Mouse (Mus musculus): ENCODE measurements around the gene 4933406M09Rik. TPM values are rescaled to one million over a fixed set of nuclear protein-coding genes. Genes with fewer than 3 reads are reported as not detected.

Gene 4933406M09Rik
- polyA plus RNA-seq, 2 experiments, result not detected

DNA sequence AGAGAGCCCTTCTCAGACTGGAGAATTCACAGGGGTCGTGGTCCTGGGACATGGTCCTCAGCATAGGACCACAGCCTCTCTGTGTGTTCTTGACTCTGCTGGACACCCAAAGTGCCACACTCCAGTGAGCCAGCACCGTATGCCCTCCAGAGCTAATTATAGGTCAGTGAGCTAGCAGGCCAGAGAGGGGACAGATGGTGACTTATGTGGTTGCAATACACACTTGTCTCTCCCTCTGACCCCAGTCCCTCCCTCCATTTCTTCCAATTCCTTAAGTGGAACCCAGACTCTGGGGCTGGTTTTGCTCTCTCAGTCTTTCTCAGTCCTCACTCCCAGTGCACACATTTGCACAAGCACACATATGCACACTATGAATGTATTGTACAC lies 43.5 kb upstream of the 4933406M09Rik start:
- TF ChIP-seq POLR2A (IDR thresholded peaks at IDR 0.05; ENCODE audit: borderline replicate concordance, extremely low read depth, insufficient read depth, insufficient read length), result no peak
- Histone ChIP-seq H3K9ac (ENCODE audit: low read depth, low read length, severe bottlenecking) (no peak overlapping the region), H3K4me3 (replicated peaks; ENCODE audit: low read length) (no peak overlapping the region), H3K27ac (replicated peaks; ENCODE audit: low read depth, low read length) (no peak overlapping the region), H3K36me3 (ENCODE audit: control insufficient read depth, insufficient read depth, low read length) (peaks cover 14% of the 10 kb centered on the region), H3K9me3 (ENCODE audit: control insufficient read depth, low read length) (no peaks in the 10 kb centered on the region), H3K4me1 (ENCODE audit: control insufficient read depth, insufficient read depth, low read length) (peaks cover 7% of the 10 kb centered on the region; the same call in 1 of the 2 replicates), H3K27me3 (ENCODE audit: control insufficient read depth, insufficient read depth, low read length) (no peaks in the 10 kb centered on the region), H3K4me2 (replicated peaks; ENCODE audit: low read depth, low read length, severe bottlenecking) (no peak overlapping the region)
- DNase-seq (ENCODE audit: low spot score), result no peak
- WGBS, result 57% methylated on average over 2 of the region's 2 CpGs
- ATAC-seq (ENCODE audit: low FRiP score, low read depth), result no peak

DNA sequence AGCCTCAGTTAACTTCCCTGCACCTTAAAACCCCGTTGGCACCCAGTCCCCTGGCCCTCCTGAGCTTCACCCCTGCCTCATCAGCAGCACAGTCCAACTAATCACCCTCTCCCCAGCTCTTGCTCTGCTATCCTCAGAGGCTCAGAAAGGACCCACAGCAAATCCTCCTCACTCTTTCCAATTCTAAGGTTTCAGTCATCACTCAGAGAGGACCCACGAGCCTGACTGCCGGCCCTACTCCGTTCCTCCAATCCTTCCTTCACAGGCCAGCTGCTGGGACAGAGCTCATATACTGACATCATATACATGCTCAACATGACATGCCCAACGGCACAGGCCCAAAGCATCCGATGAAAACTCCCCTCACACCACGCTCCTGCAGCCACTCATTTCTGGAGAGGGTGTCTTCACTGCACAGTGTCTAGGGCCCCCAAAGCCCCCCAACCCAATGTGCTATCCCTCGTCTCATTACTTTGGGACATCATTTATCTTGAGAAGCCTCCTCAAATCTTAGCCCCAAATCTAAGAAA lies 42.9 kb upstream of the 4933406M09Rik start:
- no peak for ATAC-seq (ENCODE audit: low FRiP score, low read depth)
- Histone ChIP-seq H3K4me1 (ENCODE audit: control insufficient read depth, insufficient read depth, low read length) (peaks cover 4% of the 10 kb centered on the region; the same call in 1 of the 2 replicates), H3K9me3 (ENCODE audit: control insufficient read depth, low read length) (no peaks in the 10 kb centered on the region), H3K4me2 (replicated peaks; ENCODE audit: low read depth, low read length, severe bottlenecking) (peak overlapping the region; percentile 93; the same call in 1 of the 2 replicates), H3K4me3 (replicated peaks; ENCODE audit: low read length) (no peak overlapping the region), H3K27me3 (ENCODE audit: control insufficient read depth, insufficient read depth, low read length) (no peaks in the 10 kb centered on the region), H3K36me3 (ENCODE audit: control insufficient read depth, insufficient read depth, low read length) (peaks cover 19% of the 10 kb centered on the region), H3K9ac (ENCODE audit: low read depth, low read length, severe bottlenecking) (no peak overlapping the region; the same call in 1 of the 2 replicates), H3K27ac (replicated peaks; ENCODE audit: low read depth, low read length) (no peak overlapping the region)
- no peak for DNase-seq (ENCODE audit: low spot score)
- TF ChIP-seq POLR2A (IDR thresholded peaks at IDR 0.05; ENCODE audit: borderline replicate concordance, extremely low read depth, insufficient read depth, insufficient read length), result no peak
- 69% methylated on average over 8 of the region's 8 CpGs for whole genome bisulfite sequencing

DNA sequence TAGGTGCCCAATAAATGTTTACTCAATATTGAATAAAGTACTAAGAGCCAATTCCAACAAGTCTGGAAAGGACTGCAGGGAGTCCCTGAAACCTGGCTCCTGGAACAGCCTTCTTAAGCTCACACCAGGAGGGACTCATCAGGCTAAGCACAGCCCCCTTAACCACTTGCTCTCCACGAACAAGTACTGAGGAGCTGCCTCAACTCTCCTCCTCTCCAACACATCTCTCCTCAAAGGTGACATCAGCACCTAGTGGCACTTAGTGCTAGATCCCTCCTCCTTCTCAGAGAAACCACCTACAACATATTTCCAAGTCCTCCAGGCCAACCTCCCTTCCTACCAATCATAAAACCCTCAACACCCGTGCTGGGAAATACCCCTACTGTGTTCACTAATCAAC lies 42.2 kb upstream of the 4933406M09Rik start:
- Histone ChIP-seq H3K27me3 (ENCODE audit: control insufficient read depth, insufficient read depth, low read length) (no peaks in the 10 kb centered on the region), H3K36me3 (ENCODE audit: control insufficient read depth, insufficient read depth, low read length) (peaks cover 24% of the 10 kb centered on the region), H3K9ac (ENCODE audit: low read depth, low read length, severe bottlenecking) (0 out of 2 replicates have a peak overlapping the region, but pooled peaks have one; percentile 67), H3K4me1 (ENCODE audit: control insufficient read depth, insufficient read depth, low read length) (peaks cover 4% of the 10 kb centered on the region; the same call in 1 of the 2 replicates), H3K4me2 (replicated peaks; ENCODE audit: low read depth, low read length, severe bottlenecking) (peak overlapping the region; percentile 93), H3K9me3 (ENCODE audit: control insufficient read depth, low read length) (no peaks in the 10 kb centered on the region), H3K27ac (replicated peaks; ENCODE audit: low read depth, low read length) (no peak overlapping the region), H3K4me3 (replicated peaks; ENCODE audit: low read length) (peak overlapping the region; percentile 56)
- ATAC-seq (ENCODE audit: low FRiP score, low read depth) (no peak), DNase-seq (ENCODE audit: low spot score) (no peak)
- WGBS, result 3% methylated on average over 2 of the region's 2 CpGs
- no peak for TF ChIP-seq POLR2A (IDR thresholded peaks at IDR 0.05; ENCODE audit: borderline replicate concordance, extremely low read depth, insufficient read depth, insufficient read length)

DNA sequence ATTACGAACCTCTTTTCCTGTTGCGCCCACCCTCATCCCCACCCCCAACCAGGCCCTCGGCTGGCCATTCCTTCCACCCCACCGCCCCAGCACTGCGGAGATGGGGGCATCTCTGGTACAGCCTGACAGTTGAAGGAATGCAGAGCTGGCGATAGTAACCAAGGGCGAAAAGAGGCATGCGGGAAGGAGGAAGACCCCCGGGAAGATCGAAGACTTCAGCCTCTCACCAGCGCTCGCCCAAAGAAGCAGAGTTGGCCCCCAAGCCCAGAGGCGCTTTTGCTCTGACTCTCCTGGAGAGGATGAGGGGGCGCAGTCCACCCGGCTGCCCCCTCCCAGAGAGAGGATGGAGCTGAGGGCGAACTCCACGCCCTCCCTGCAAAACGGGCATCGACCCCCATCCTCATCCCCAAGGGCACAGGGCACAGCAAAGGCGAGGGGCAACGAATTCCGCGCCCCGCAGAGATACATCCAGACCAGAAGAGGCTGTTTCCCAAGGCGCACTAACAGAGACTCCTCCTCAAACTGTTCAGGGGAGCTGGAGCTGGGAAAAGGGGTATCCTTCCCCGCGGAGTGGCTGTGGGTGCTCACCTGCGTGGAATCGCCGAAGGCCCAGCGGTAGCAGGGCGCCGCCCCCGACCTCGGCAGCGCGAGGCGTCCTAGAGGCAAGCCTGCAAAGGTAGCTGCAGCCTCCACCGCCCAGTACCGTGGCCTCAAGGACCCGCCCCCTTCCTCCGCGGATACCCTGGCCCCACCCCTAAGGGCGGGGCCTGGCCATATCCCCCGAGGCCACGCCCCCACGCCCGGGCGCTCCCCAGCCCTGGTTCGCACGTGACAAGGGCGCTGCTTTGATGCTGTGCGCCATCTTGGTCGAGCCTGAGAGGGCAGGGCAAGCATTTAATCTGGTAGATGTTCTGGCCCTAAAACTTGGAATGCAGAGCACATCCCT lies 41.5 kb upstream of the 4933406M09Rik start:
- 2% methylated on average over 47 of the region's 54 CpGs for WGBS
- Histone ChIP-seq H3K27me3 (ENCODE audit: control insufficient read depth, insufficient read depth, low read length) (no peaks in the 10 kb centered on the region), H3K9ac (ENCODE audit: low read depth, low read length, severe bottlenecking) (peak overlapping the region; percentile 67), H3K36me3 (ENCODE audit: control insufficient read depth, insufficient read depth, low read length) (peaks cover 29% of the 10 kb centered on the region), H3K4me1 (ENCODE audit: control insufficient read depth, insufficient read depth, low read length) (peaks cover 4% of the 10 kb centered on the region; the same call in 1 of the 2 replicates), H3K4me2 (replicated peaks; ENCODE audit: low read depth, low read length, severe bottlenecking) (peak overlapping the region; percentile 93), H3K4me3 (replicated peaks; ENCODE audit: low read length) (peak overlapping the region; percentile 56), H3K9me3 (ENCODE audit: control insufficient read depth, low read length) (no peaks in the 10 kb centered on the region), H3K27ac (replicated peaks; ENCODE audit: low read depth, low read length) (0 out of 2 replicates have a peak overlapping the region, but pooled peaks have one; percentile 13)
- DNase-seq (ENCODE audit: low spot score) (peak; percentile 89), ATAC-seq (ENCODE audit: low FRiP score, low read depth) (peak; percentile 93)
- no peak for TF ChIP-seq POLR2A (IDR thresholded peaks at IDR 0.05; ENCODE audit: borderline replicate concordance, extremely low read depth, insufficient read depth, insufficient read length)

DNA sequence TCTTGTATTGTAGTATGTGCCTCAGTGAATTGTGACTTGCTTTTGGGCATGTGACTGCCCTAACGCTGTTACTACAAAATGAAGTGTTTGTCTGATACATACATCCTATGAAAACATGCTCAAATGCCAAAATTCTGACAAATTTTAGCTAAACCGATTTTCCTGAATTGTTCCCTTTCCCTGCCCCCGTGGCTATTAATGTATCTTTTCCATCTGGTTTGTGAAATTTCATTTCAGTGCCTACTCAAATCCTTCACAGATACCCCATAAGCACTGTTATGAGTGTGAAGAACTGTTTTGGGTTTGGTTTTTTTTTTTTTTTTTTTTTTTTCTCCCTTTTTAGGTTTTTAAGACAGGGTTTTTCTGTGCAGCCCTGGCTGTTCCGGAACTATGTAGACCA lies 40.7 kb upstream of the 4933406M09Rik start:
- Histone ChIP-seq H3K4me3 (replicated peaks; ENCODE audit: low read length) (peak overlapping the region; percentile 56), H3K9ac (ENCODE audit: low read depth, low read length, severe bottlenecking) (no peak overlapping the region), H3K4me1 (ENCODE audit: control insufficient read depth, insufficient read depth, low read length) (peaks cover 4% of the 10 kb centered on the region; the same call in 1 of the 2 replicates), H3K27ac (replicated peaks; ENCODE audit: low read depth, low read length) (no peak overlapping the region), H3K27me3 (ENCODE audit: control insufficient read depth, insufficient read depth, low read length) (no peaks in the 10 kb centered on the region), H3K4me2 (replicated peaks; ENCODE audit: low read depth, low read length, severe bottlenecking) (peak overlapping the region; percentile 93), H3K9me3 (ENCODE audit: control insufficient read depth, low read length) (no peaks in the 10 kb centered on the region), H3K36me3 (ENCODE audit: control insufficient read depth, insufficient read depth, low read length) (peaks cover 37% of the 10 kb centered on the region)
- WGBS, result 72% methylated on average over 4 of the region's 4 CpGs
- ATAC-seq (ENCODE audit: low FRiP score, low read depth), result no peak
- no peak for TF ChIP-seq POLR2A (IDR thresholded peaks at IDR 0.05; ENCODE audit: borderline replicate concordance, extremely low read depth, insufficient read depth, insufficient read length)
- no peak for DNase-seq (ENCODE audit: low spot score)

Measured in limb, embryonic 14.5 days (tissue).